Mouse (Mus musculus) left cerebral cortex, adult 8-10 months (tissue): ENCODE data around the gene Ano10. TPM values are rescaled to one million over a fixed set of nuclear protein-coding genes. Genes with fewer than 3 reads are reported as not detected.

Experiments
- DNase-seq, 2 experiments: peaks; one replicate each; pipeline ENCODE4 v3.0.0; 2022; ENCODE audit warnings: low spot score in 2 of 2
- total RNA-seq, 4 experiments: library from RNA; stranded (reverse); gene quantifications; 2 replicates each; pipeline ENCODE4 v1.2.4; 2022

Ano10 gene
- total RNA-seq, 4 experiments from 2014 or later, result 28.5 to 29.8 (median 29.6) TPM

DNA sequence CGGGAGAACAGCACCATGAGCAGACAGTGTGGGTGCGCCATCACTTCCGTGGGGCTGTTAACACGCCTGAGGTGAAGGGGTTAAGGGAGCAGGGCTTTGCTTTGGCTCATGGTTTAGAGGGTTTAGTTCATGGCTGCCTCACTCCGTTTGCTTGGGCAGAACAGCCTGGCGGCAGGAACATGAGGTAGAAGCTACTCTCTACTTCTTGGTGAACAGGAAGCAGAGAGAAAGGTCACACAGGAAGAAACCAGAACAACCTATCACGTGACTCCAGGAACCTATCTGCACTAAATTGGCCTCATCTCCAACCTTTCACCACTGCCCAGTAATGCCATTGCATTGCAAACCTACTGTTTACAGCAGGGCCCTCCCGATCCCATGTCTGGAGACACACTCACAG, 48.3 kb downstream of the Ano10 start:
- no peak for DNase-seq

- DNase-seq, result no peak
Observed at GRCm38 (mm10) chr9:122245471-122245870, 48.8 kb downstream of the Ano10 start.

DNA sequence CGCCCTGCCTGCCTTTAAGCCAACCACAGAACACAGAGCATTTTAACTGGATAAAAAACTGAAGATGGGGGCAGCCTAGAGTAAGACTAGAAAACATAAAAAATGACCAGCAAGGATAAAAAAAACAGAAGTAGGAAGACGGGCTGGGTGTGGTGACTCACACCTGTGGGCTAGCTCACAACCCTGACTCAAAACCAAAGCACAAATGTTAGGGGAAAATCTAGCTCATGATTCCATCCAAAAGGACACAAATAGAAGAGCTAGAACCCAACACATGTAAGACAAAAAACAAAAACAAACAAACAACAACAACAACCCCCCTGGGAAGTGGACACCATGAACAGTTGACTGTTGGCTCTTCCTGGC, 49.4 kb downstream of the Ano10 start:
- no peak for DNase-seq

GRCm38 (mm10) chr9:122244080-122244799, 50.0 kb downstream of the Ano10 start:
- DNase-seq, result peak; percentile 39 to 52

- no peak for DNase-seq
Observed at GRCm38 (mm10) chr9:122243297-122243696, 50.9 kb downstream of the Ano10 start.

GRCm38 (mm10) chr9:122242856-122243255, 51.4 kb downstream of the Ano10 start:
- no peak for DNase-seq

DNA sequence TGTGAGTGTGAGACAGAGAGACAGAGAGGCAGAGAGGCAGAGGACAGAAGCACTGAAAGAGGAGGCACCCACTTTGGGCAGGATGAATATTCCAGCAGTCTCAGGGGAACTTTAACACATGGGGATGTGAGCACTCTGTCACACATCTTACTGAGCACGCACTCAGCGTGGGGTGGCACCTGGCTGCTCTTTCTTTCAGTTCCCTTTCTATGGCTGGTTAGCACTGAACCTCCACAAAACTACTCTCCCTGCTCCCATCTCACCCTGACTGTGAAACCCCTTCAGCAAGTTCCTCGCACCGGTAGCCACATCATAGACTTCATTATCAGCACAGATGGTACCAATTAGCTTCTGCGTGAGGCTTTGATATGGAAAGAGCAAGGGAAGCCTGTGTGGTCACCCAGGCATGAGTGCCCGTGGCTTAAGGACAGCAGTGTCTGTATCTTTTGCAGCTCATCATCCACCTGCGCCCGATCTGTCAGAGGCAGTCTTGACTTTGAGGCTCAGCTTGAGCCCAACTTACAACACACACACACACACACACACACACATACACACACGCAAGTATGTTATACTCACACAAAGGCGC, 52.3 kb downstream of the Ano10 start:
- DNase-seq, result no peak

DNA sequence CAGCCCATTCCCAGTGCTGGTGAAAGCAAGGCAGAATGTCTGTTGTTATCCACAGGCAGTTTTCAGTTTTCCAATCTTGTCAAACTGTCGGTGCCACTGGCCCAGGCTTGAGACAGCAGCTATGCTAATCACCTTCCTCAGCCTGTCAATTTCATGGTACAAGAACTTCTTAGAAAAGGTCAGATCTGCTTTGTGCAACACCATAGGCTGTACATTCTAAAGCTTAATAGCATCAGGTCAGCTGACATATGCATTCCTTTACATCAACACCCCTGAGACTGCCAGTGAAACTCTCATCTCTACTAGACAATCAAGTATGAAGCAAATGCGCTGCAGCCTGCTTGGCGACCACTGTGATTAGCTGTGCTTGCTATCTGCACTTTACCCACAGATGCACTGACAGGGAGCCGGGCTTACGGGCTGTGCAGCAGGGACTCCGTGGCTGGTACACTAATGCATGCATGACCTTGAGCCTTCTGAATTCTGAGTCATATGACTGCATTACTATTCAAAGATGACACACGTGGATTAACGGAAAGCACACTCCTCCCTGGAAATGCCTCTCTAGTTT, 53.5 kb downstream of the Ano10 start:
- no peak for DNase-seq

- no peak for DNase-seq
Observed at GRCm38 (mm10) chr9:122234741-122235140, 59.5 kb downstream of the Ano10 start.

- DNase-seq, result no peak
Observed at GRCm38 (mm10) chr9:122233972-122234345, 60.3 kb downstream of the Ano10 start.

- no peak for DNase-seq
Observed at GRCm38 (mm10) chr9:122233316-122233971, 60.8 kb downstream of the Ano10 start.

DNA sequence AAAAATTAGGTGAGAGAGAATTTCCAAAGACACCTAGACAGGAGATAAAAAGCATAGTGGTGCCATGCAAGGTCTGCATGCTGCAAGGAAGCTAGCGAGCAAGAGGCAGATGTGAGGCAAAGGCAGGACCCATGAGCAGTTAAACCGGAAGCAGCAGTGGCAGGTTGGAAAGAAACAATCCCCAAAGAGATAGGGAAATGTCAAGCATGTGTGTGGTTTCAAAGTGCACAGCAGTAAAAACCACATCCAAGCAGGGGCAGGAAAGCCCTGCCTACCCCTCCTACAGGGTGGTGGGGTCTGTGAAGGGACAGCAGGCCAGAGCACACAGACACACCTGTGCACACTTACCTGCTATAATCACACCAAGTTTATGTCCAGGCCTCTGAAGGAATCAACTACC, 61.3 kb downstream of the Ano10 start:
- no peak for DNase-seq

DNA sequence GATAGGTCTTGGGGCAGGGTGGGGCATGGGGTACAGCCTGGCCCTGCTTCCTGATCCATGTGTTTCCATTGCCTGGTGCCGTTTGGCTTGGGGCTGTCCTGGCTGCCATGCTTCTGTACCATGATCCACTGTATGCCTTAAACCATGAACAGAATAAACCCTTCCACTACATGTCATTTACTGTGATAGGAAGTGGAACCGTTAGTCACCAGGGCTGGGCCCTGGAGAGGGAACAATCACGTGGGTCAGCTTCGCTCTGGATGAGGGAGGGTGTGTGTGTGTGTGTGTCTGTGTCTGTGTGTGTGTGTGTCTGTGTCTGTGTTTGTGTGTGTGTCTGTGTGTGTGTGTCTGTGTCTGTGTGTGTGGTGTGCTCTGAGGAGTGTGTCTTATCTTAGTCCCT, 63.5 kb downstream of the Ano10 start:
- no peak for DNase-seq

DNA sequence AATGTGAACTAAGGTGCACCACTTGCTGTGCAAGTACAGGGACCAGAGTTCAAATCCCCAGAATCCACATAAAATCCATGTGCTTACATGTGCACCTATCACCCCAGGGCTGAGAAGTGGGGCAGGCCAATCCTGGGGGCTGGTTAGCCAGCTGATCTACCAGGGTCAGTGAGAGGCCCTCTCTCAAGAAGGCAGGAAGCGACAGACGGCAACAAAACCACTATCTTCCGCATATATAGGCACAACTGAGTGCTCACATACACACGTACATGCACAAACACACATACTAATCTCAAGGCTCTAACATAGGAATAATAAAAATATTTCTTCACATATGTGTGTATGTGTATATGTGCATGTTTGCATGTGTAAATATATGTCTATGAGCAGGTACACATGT, 67.8 kb downstream of the Ano10 start:
- DNase-seq, result no peak

- no peak for DNase-seq
Observed at GRCm38 (mm10) chr9:122225309-122225708, 68.9 kb downstream of the Ano10 start.

DNA sequence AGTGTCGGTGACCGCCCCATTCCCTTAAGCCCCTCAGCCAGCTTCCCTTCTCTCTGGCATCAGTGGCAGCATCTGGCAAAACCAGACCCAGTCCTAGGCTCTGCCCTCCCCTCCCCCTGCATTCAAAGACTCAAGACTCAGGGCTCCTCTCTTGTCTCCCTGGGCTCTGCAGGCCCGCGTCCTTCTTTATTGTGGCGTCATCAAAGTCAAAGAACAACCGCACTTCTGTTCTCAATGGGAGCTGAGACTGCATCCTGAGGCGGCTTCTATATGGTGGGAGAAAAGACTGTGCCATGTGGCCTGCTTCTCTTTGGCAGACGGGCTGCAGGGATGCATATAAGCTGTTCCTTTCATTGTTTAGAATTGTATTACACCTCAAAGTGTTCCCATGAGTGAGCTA, 71.2 kb downstream of the Ano10 start:
- DNase-seq, result no peak

- DNase-seq, result no peak
Observed at GRCm38 (mm10) chr9:122219934-122220333, 74.3 kb downstream of the Ano10 start.

GRCm38 (mm10) chr9:122216945-122217529, 77.2 kb downstream of the Ano10 start:
- DNase-seq, result no peak

GRCm38 (mm10) chr9:122215118-122215517, 79.1 kb downstream of the Ano10 start:
- DNase-seq, result no peak

GRCm38 (mm10) chr9:122208311-122208710, 85.9 kb downstream of the Ano10 start:
- DNase-seq, result no peak

DNA sequence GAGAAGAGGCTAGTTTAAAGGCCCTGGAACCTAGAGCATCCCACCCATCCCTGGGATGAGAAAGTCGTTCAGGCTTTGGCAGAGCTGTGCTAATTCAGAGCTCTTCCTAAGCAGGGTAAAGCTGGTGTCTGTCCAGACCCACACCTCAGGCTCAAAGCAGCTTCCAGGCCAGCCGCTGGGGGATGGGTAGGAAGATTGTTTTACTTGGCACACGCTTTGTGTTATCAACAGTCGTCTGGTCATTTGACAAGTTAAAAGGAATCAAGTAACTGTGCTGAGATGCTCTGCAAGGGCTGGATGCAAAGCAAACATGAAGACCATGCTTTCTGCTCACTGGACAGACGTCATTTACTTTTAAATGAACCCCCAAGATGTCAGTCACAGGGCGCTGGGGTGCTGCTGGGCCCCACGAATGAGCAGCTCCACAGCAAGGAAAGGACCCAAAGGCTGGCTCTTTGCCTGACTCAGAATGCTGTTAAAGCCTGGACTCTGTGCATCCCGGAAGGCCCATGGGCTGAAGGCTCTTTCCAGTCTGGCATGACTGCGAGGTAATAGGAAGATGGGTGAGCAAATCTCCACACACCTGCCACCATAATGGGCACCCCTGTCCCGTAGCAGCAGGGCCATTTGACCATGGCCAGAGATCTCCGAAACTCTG, 88.6 kb downstream of the Ano10 start:
- DNase-seq, result no peak

DNA sequence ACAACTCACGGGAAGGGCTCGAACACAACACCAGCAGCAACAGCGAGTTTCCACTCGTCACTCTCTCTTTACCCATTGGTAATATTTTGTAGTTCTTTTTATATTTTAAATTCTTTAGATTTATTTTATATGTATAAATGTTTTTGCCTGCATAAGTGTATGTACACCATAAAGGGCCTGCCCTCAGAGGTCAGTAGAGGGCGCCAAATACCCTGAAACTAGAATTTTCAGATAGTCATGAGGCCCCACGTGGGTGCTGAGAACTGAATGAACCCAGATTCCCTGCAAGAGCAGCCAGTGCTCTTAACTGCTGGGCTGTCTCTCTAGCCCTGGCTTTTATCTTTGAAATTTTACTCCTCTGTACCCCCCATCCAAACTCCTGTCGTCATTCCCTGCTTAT, 89.7 kb downstream of the Ano10 start:
- no peak for DNase-seq
